Mouse (Mus musculus): ENCODE measurements around the gene Chrna4.

DNA sequence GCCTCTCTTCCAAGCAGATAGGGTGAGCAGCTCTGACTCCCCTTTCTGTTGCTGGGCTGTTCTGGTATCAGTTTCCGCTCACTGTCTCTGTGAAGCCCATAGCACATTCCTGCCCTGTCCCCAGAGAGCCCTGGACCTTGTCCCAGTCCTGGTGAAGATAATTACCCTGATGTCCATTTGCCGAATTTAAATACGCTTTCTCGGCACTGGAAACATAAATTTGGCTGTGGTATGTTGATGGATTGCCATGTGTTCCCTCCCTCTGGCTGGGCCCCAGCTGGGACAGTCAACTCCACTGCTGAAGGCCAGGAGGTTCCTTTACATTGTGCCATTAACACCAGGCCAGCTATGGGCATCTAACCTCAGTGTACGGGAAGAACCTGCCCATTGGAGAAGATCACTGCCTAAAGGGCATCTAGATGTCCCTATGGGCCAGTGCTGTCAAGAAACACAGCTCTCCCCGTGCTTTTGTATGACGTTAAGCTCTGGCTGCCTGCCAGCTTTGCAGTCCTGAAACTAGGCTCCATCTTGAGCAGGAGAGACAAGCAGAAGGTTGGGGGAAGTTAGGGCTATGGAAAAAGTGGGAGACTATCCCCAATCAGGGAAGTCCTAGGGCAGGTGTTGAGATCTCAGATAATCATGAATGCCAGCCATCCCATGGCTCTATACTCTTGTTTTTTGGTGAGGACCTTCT is 5.1 kb upstream of the Chrna4 start:
- TF ChIP-seq CTCF (IDR thresholded peaks at IDR 0.05) (no peak), EP300 (IDR thresholded peaks at IDR 0.05) (no peak)

Data from lung, postnatal 0 days (tissue).